Mouse (Mus musculus) thymus, adult 2 months (tissue): Measurements from ENCODE around the gene Gm20696.

Experiments used
- CTCF ChIP-seq: fragments of 200-500 bp; IDR thresholded peaks from 2 replicates; pipeline ENCODE4 v1.5.1; 2012; ENCODE audit warnings: mild to moderate bottlenecking, control low read depth, low read length, moderate library complexity, borderline replicate concordance; ENCODE audit not compliant: control insufficient read depth, poor library complexity, insufficient read depth; ENCODE audit errors: extremely low read depth
- POLR2A ChIP-seq: fragments of 200-500 bp; IDR thresholded peaks from 2 replicates; pipeline ENCODE4 v1.6.1; 2012; ENCODE audit warnings: mild to moderate bottlenecking, low read length, control low read depth, moderate library complexity; ENCODE audit not compliant: control insufficient read depth, poor library complexity, insufficient read depth; ENCODE audit errors: extremely low read depth

DNA sequence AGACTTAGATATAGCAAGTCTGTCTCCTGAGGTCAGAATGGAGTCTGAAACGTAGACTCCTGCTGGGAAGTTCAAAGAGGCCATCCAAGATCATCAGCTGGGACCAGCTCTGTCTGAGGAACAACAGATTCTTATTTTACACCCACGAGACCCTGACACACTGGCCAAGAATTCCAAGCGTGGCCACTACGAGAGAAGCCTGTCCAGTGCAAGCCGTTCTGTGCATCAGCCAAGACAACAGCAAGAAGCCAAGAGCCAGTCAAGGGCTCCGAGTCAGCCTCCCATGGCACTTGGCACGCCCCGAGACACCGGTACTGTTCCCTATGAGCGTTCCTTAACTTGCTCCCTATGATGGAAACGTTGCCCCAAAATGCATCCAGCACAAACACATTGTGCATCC lies 338.9 kb downstream of the Gm20696 start:
- no peak for TF ChIP-seq POLR2A
- TF ChIP-seq CTCF = no peak
